Mouse (Mus musculus) thymus, postnatal 14 days (tissue): ENCODE results near the gene Nlgn1.

Experiments used
- DNase-seq: peaks from one replicate; pipeline ENCODE4 v3.0.0; 2021

Gene Nlgn1

GRCm38 (mm10) chr3:25775437-25775836 is 556.8 kb downstream of the Nlgn1 start:
- DNase-seq = no peak

GRCm38 (mm10) chr3:25773908-25774307 is 558.4 kb downstream of the Nlgn1 start:
- no peak for DNase-seq

- no peak for DNase-seq
Measured at GRCm38 (mm10) chr3:25773467-25773866, 558.8 kb downstream of the Nlgn1 start.

DNA sequence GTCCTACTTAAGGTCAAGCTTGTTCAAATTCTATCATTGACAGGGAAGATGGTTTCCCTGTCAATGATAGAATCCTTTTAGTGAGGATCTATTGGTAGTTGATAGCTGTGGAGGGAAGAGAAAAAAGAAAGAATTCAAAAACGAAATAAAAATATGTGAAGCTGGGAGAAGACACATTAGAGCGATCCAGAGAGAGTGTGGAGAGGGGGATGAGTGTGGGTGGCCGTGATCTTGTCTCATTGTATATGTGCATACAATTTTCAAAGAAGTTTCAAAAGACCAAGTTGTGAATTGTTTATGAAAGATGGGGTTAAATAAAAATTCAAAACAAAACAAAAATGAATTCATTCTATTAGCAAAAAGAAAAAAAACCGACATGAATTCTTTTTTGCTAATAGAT is 568.6 kb downstream of the Nlgn1 start:
- DNase-seq = no peak

- DNase-seq = no peak
Measured at GRCm38 (mm10) chr3:25757813-25758212, 574.4 kb downstream of the Nlgn1 start.

DNA sequence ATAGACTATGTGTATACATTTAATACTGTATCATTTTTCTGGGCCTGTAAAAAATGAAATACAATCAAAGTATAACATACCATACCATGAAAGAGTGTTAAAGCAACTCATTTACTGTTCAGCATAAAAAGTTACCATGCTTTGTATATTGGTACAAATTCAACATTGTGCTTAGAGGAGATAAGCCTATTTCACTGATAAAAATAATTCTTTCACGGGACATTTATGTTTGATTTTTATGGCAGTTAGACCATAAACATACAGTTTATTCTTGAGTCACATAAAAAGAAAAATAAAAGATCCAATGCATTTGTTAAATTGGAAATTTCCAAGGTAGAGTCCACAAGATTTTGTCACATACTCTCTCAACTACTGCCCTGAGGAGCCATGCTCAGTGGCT is 608.1 kb downstream of the Nlgn1 start:
- no peak for DNase-seq

DNA sequence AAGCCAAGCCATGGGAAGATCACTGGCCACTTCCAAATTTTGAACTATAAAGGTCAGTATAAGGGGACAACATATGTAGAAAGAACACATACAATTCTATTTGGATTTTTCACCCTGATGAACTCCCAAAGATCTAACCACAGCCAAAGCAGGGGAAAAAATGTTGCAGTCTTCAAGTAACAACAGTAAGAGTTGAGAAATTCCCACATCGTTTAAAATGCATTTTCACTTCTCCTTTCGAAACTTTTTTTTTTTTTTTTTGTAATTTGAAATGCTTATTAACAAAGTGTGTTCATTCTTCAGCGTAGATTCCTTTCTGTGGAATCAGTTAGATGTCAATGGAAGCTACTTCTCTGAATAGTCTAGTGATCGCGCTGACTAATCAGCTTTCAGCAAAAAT is 610.8 kb downstream of the Nlgn1 start:
- no peak for DNase-seq

GRCm38 (mm10) chr3:25707380-25707779 is 624.9 kb downstream of the Nlgn1 start:
- DNase-seq = no peak

- DNase-seq = no peak
Measured at GRCm38 (mm10) chr3:25697231-25697630, 635.0 kb downstream of the Nlgn1 start.

DNA sequence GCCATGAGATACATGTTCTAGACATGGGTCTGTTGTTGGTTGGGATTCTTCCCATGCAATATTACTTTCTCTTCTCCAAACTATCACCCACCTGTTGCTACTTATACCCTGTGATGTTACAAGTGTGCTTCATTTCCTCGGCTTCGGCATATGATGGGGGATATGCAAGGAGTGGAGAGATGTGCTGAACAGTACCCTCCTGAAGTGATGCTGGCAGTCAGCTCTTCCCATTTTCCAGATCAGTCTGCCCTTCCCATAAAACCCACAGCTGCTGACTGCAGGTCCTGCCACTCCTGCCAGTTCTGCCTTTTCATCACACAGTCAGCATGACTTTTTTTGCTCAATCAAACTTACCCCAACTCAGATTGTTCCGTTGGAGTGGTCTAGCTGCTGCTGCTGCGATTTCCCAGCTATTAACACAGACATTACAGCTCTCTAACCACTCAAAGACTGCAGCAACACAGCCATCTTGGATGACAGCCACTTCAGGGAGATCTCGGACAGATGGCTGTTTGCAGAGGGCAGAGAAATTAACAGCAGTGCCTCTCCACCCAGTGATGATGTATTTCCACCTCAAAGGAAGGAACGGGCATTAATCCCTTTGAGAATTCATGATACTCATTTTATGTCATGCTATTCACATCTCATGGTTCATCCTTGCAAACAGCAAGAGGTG is 643.3 kb downstream of the Nlgn1 start:
- no peak for DNase-seq

GRCm38 (mm10) chr3:25683696-25684095 is 648.6 kb downstream of the Nlgn1 start:
- DNase-seq = no peak

DNA sequence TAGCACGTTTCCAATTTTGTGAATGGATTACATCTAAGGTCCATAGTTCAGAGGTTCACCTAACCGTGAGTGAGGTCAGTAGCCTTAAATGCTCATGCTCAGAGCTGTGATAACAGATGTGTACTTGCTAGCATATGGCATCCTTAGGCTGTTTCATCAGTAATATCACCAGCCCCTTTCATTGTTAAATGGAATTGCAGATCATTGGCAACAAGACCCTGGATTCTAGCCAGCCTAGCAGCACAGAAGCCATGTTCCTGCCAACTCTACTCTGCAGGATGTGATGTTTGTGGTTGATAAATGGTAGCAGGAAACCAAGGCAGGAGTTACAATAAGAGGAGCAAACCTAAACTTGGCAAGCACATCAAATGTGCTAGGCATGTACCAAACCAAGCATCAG is 652.9 kb downstream of the Nlgn1 start:
- DNase-seq = no peak

DNA sequence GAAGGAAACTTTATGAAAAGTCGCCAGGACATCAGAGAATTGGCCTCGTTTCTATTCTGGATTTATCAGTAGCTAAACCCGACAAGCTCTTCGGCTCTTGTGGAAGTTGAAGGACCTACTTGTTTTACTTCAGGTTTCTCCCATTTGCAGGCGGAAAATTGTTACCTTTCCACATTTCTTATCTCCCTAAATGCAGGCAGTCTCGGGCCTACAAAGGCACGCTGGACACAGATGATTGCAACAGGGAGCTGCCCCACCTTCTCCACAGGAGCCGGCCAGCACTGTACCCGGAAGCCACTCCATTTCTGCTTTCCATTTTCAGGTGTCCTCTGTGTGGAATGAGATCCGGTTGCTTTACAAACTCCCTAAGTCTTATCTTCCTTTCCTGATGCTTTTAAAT is 656.4 kb downstream of the Nlgn1 start:
- DNase-seq = no peak

DNA sequence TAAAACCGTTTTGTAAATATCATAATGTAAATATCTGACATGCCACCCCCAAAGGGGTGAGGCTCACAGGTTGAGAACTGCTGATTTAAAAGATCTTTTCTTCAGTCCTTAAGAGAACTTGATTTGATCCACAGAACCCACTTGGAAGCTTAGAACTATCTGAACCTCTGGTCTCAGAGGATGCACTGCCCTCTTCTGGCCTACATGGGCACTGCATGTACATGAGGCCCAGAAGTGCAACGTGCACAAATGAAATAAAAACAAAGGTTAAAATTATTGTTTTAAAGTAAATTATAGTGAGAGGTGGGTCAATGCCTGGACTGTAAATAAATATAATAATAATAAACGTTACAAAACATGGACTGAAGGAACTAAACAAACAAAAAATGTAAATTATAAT is 657.2 kb downstream of the Nlgn1 start:
- DNase-seq = peak; percentile 12

- DNase-seq = no peak
Measured at GRCm38 (mm10) chr3:25673408-25673807, 658.9 kb downstream of the Nlgn1 start.

- DNase-seq = no peak
Measured at GRCm38 (mm10) chr3:25672779-25673178, 659.5 kb downstream of the Nlgn1 start.

DNA sequence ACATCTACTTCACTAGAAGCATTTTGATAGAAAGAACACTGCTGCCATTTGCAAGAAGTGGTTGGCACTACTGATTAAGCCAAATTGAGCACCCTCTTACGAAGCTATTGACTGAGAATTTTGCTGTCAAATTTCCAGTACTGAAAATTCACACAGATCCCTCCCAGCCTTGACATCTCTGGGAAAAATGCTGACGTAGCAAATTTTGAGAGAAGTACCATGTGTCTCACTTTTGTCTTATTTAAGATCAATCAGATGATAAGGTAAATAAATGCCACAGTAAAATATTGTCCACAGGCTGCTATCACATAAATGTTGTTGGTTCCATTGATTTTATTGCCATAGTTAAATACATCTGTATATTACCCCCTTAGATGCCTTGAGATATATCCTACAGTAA is 668.8 kb downstream of the Nlgn1 start:
- no peak for DNase-seq

GRCm38 (mm10) chr3:25660285-25660684 is 672.0 kb downstream of the Nlgn1 start:
- no peak for DNase-seq

GRCm38 (mm10) chr3:25658006-25658405 is 674.3 kb downstream of the Nlgn1 start:
- no peak for DNase-seq

DNA sequence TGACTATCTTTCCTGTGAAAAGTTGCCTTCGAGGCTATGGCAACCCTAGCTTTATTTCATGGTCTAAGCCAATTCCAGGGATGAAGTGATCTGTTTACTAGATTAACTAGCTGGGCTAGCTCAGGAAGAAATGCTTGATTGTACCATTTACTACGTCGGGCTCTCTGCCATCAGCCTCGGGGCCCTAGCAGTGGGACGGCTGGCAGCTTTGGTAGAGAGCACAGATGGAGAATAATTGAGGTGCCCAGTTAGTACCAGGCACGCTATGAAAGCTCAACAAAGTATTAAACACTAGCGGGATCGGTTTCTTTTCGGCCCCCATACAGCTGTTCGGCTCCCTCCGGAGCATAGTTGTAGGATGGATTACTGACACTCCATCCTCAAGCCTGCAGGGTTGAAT is 675.2 kb downstream of the Nlgn1 start:
- DNase-seq = no peak

DNA sequence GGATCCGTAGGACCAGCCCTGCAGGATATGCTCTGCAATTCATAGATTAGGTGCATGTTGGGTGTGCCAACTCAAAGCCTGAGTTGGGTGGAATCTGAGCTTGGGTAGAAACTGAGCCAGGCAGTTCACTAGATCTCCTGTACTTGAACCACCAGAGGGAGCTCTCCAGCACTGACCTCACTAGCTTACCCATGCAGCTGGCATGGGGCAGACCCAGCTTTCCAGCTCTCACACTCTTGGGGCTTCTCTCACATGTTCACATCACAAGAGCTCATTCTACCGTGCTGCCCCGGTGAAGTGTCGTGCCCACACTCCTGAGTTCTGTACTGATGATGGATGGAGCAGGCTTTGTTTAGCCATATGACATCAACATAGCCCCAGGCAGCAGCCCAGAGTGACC is 679.2 kb downstream of the Nlgn1 start:
- no peak for DNase-seq

- DNase-seq = no peak
Measured at GRCm38 (mm10) chr3:25645895-25646691, 686.2 kb downstream of the Nlgn1 start.

- no peak for DNase-seq
Measured at GRCm38 (mm10) chr3:25629198-25629597, 703.1 kb downstream of the Nlgn1 start.

- DNase-seq = no peak
Measured at GRCm38 (mm10) chr3:25606597-25606996, 725.7 kb downstream of the Nlgn1 start.

GRCm38 (mm10) chr3:25597513-25597912 is 734.7 kb downstream of the Nlgn1 start:
- DNase-seq = no peak
